Mouse (Mus musculus): ENCODE results near the gene Uckl1. TPM values are rescaled to one million over a fixed set of nuclear protein-coding genes. Genes with fewer than 3 reads are reported as not detected.

The Uckl1 gene
- polyA plus RNA-seq (2014; fragmentation: Nextera tagmentation; extraction: Ambion mirVana) = 62.8 and 65.1 TPM in 2 replicates

DNA sequence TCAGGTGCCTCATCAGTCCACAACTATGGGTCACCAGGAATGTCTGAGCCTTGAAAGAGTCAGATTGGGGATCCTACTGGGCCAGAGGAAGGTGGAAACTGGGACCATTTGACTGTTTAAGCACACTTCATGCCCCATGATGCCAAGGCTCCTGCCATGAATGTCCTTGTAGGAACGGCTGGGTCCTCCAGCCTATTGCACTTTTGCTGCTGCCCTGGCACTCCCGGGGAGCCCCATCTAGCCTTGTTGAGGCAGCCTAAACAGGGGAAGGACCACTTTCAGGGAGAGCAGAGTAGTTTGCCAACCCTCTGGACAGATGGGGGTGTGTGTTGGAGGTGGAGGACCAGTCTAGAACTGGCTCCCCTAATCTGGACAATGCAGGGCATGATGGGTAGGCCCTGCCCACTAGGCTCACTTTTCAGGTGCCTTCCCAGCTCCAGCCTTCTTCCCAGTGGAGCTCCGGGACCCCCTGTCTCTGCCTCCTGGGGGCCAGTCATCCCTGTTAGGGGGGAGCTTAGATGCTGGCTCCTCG, at the start of gene Uckl1:
Gene Uckl1, minus strand, starts transcription at position 482 of the 532 bp plus-strand sequence.
- 89% methylated on average over 4 of the region's 4 CpGs for WGBS
- no peak within 1 kb of the TSS for H3K27ac ChIP-seq (ENCODE audit: low read depth)
- H3K27me3 ChIP-seq (replicated peaks; ENCODE audit: control insufficient read depth, insufficient read depth, low read length) = no peaks in the 10 kb centered on the region
- no peak within 1 kb of the TSS for H3K9ac ChIP-seq (ENCODE audit: low read length)
- peaks cover 60% of the 10 kb centered on the region for H3K36me3 ChIP-seq (ENCODE audit: control insufficient read depth, insufficient read depth, low read length)
- no peak within 1 kb of the TSS for H3K4me2 ChIP-seq (ENCODE audit: low read length)
- ATAC-seq (replicated peaks; ENCODE audit: low FRiP score, low TSS enrichment, low read depth) (no peak), DNase-seq (ENCODE audit: low spot score) (peak; percentile 41)
- H3K9me3 ChIP-seq (ENCODE audit: control insufficient read depth, low read length) = no peaks in the 10 kb centered on the region
- no peak within 1 kb of the TSS for H3K4me3 ChIP-seq (ENCODE audit: low read depth, low read length)
- H3K4me1 ChIP-seq (replicated peaks; ENCODE audit: control insufficient read depth, insufficient read depth, low read length) = peaks cover 13% of the 10 kb centered on the region

DNA sequence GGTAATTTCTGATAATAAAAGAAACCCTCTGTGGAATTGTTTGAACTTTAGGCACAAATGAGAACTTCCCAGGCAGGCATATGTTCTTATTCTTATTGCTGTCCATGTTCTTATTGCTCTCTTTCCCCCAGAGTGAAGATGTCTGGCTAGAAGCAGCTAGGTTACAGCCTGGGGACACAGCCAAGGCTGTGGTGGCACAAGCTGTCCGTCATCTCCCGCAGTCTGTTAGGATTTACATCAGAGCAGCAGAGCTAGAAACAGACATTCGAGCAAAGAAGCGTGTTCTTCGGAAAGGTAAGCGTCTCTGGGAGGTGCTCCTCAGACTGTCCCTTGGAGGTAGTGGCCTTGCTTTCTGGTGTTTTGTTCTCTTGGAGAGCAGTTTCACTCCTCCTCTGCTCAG, 47.9 kb upstream of the Uckl1 start:
- no peak for ATAC-seq (replicated peaks; ENCODE audit: low FRiP score, low TSS enrichment, low read depth)
- Histone ChIP-seq H3K27ac (ENCODE audit: low read depth) (no peak overlapping the region), H3K36me3 (ENCODE audit: control insufficient read depth, insufficient read depth, low read length) (peaks cover 69% of the 10 kb centered on the region), H3K4me1 (replicated peaks; ENCODE audit: control insufficient read depth, insufficient read depth, low read length) (no peaks in the 10 kb centered on the region), H3K27me3 (replicated peaks; ENCODE audit: control insufficient read depth, insufficient read depth, low read length) (no peaks in the 10 kb centered on the region), H3K4me3 (ENCODE audit: low read depth, low read length) (no peak overlapping the region), H3K9me3 (ENCODE audit: control insufficient read depth, low read length) (no peaks in the 10 kb centered on the region), H3K4me2 (ENCODE audit: low read length) (no peak overlapping the region), H3K9ac (ENCODE audit: low read length) (no peak overlapping the region)
- no peak for DNase-seq (ENCODE audit: low spot score)
- 93% methylated on average over 6 of the region's 6 CpGs for WGBS

DNA sequence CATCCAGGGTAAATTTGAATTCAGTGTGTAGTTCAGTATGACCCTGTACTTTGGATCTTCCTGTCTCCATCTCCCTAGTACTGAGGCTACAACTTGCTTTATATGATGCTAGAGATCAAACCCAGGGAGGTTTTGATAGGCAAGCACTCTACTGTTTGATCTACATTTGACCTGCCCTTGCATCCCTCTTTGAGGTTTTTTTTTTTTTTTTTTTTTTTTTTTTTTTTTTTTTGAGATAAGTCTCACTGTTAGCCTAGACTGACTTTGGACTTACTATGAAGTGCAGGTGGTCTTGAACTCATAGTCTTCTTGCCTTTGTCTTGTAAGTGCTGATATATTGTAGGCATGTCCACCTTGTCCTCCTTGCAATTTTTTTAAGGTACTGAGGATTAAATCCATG, 43.8 kb upstream of the Uckl1 start:
- no peak overlapping the region for H3K4me3 ChIP-seq (ENCODE audit: low read depth, low read length)
- DNase-seq (ENCODE audit: low spot score) (no peak), ATAC-seq (replicated peaks; ENCODE audit: low FRiP score, low TSS enrichment, low read depth) (no peak)
- H3K9ac ChIP-seq (ENCODE audit: low read length) = no peak overlapping the region
- no peak overlapping the region for H3K4me2 ChIP-seq (ENCODE audit: low read length)
- H3K4me1 ChIP-seq (replicated peaks; ENCODE audit: control insufficient read depth, insufficient read depth, low read length) = no peaks in the 10 kb centered on the region
- H3K27ac ChIP-seq (ENCODE audit: low read depth) = no peak overlapping the region
- H3K36me3 ChIP-seq (ENCODE audit: control insufficient read depth, insufficient read depth, low read length) = peaks cover 45% of the 10 kb centered on the region
- no peaks in the 10 kb centered on the region for H3K9me3 ChIP-seq (ENCODE audit: control insufficient read depth, low read length)
- no peaks in the 10 kb centered on the region for H3K27me3 ChIP-seq (replicated peaks; ENCODE audit: control insufficient read depth, insufficient read depth, low read length)

DNA sequence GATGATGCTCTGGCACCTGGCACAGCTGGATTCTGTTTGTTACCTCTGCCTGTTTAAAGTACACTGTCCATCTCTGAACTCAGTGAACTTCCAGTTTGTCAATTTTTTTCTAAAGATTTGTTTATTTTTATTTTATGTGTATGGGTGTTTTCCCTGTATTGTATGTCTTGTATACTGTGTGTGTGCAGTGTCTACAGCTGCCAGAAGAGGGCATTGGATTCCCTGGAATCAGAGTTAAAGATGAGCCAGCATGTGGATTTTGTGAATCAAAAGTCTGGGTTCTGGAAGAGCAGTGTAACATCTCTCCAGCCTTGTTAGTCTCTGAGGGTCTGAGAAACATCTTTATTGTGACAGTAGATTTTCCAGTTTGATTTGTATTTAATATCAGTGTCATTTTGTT, 38.7 kb upstream of the Uckl1 start:
- ATAC-seq (replicated peaks; ENCODE audit: low FRiP score, low TSS enrichment, low read depth) (no peak), DNase-seq (ENCODE audit: low spot score) (no peak)
- Histone ChIP-seq H3K9ac (ENCODE audit: low read length) (no peak overlapping the region), H3K4me1 (replicated peaks; ENCODE audit: control insufficient read depth, insufficient read depth, low read length) (no peaks in the 10 kb centered on the region), H3K4me3 (ENCODE audit: low read depth, low read length) (no peak overlapping the region), H3K9me3 (ENCODE audit: control insufficient read depth, low read length) (no peaks in the 10 kb centered on the region), H3K4me2 (ENCODE audit: low read length) (no peak overlapping the region), H3K36me3 (ENCODE audit: control insufficient read depth, insufficient read depth, low read length) (peaks cover 63% of the 10 kb centered on the region), H3K27me3 (replicated peaks; ENCODE audit: control insufficient read depth, insufficient read depth, low read length) (no peaks in the 10 kb centered on the region), H3K27ac (ENCODE audit: low read depth) (no peak overlapping the region)

DNA sequence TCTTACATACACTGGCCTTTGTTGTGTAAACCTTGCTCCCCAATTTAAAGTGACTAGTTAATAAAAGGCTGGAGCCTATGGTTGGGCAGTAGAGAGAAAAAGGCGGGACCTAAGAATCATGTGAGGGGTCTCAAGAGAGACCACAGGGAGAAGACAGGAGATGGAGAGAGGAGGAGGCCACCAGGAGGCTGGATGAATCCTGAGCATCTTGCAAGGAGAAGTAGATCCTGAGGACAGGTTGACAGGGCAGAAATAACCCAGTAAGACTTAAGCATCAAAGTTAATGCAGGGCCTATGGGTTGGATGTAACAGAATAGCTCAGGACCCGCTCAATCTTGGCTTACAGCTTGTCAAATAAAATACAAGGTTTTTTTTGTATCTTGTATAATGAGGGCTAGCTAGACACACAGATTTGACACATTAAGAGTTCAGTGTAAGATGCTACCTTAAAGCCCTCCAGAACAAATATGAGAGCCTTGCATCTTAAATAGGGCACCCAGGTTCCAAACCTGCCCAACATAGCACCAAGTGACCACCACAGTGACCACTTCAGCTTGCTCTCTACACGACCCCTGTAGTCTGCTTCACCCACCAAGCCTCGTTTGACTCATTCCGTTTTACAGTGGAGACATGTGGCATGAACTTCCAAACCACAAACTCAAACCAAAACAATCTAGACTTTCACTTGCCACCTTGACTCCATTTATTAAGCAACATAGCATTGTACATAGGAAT, 34.2 kb upstream of the Uckl1 start:
- WGBS = 85% methylated on average over 5 of the region's 5 CpGs
- Histone ChIP-seq H3K36me3 (ENCODE audit: control insufficient read depth, insufficient read depth, low read length) (peaks cover 64% of the 10 kb centered on the region), H3K4me1 (replicated peaks; ENCODE audit: control insufficient read depth, insufficient read depth, low read length) (no peaks in the 10 kb centered on the region)

DNA sequence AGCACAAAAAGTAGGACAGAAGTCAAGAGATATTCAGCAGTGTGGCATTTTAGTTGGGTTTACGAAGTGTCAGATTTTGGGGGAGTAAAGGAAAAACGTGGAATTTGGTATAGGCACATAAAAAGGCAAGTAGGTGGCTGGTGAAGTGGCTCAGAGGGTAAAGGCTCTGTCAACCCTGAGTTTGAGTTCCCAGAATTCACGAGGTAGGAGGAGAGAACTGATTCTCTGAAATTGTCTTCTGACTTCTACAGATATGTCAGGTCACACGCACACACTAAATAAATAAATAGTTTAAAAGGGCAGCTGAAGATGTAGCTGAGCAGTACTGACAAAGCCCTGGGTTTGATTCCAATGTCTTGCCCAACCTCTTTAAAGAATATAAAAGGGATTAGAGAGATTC, 17.7 kb upstream of the Uckl1 start:
- no peak overlapping the region for H3K27ac ChIP-seq (ENCODE audit: low read depth)
- H3K4me1 ChIP-seq (replicated peaks; ENCODE audit: control insufficient read depth, insufficient read depth, low read length) = peaks cover 23% of the 10 kb centered on the region
- DNase-seq (ENCODE audit: low spot score) (no peak), ATAC-seq (replicated peaks; ENCODE audit: low FRiP score, low TSS enrichment, low read depth) (no peak)
- H3K4me2 ChIP-seq (ENCODE audit: low read length) = peak overlapping the region; percentile 90
- H3K27me3 ChIP-seq (replicated peaks; ENCODE audit: control insufficient read depth, insufficient read depth, low read length) = peaks cover 4% of the 10 kb centered on the region; the same call in 1 of the 2 replicates
- no peaks in the 10 kb centered on the region for H3K9me3 ChIP-seq (ENCODE audit: control insufficient read depth, low read length)
- H3K36me3 ChIP-seq (ENCODE audit: control insufficient read depth, insufficient read depth, low read length) = no peaks in the 10 kb centered on the region
- no peak overlapping the region; the same call in 1 of the 2 replicates for H3K4me3 ChIP-seq (ENCODE audit: low read depth, low read length)
- peak overlapping the region; percentile 87; the same call in 1 of the 2 replicates for H3K9ac ChIP-seq (ENCODE audit: low read length)
- WGBS = 71% methylated on average over 4 of the region's 4 CpGs

More for the DNA sequence above, 34.2 kb upstream of the Uckl1 start:
- H3K27me3 ChIP-seq (replicated peaks; ENCODE audit: control insufficient read depth, insufficient read depth, low read length) = no peaks in the 10 kb centered on the region
- H3K27ac ChIP-seq (ENCODE audit: low read depth) = no peak overlapping the region
- H3K9me3 ChIP-seq (ENCODE audit: control insufficient read depth, low read length) = no peaks in the 10 kb centered on the region
- H3K9ac ChIP-seq (ENCODE audit: low read length) = no peak overlapping the region
- DNase-seq (ENCODE audit: low spot score) (no peak), ATAC-seq (replicated peaks; ENCODE audit: low FRiP score, low TSS enrichment, low read depth) (no peak)
- H3K4me3 ChIP-seq (ENCODE audit: low read depth, low read length) = no peak overlapping the region
- no peak overlapping the region for H3K4me2 ChIP-seq (ENCODE audit: low read length)

DNA sequence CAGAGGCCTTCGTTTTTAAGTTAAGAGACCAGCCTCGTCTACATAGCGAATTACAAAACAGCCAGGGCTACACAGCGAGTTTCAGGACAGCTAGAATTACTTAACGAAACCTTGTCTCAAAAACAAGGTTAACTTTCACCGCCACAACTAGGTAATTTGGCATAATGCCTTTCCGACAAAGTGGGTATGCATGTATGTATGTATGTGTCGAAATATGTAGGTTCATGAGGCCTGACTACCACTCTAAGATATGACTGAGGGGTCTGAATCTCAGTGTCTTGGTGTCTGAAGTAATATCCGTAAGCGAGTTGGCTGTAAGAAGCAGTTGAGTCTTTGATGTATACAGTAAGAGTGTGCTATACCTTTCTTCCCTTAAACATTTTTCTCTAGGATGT, 17.1 kb upstream of the Uckl1 start:
- H3K4me1 ChIP-seq (replicated peaks; ENCODE audit: control insufficient read depth, insufficient read depth, low read length) = peaks cover 23% of the 10 kb centered on the region
- H3K36me3 ChIP-seq (ENCODE audit: control insufficient read depth, insufficient read depth, low read length) = no peaks in the 10 kb centered on the region
- H3K27me3 ChIP-seq (replicated peaks; ENCODE audit: control insufficient read depth, insufficient read depth, low read length) = peaks cover 4% of the 10 kb centered on the region; the same call in 1 of the 2 replicates
- ATAC-seq (replicated peaks; ENCODE audit: low FRiP score, low TSS enrichment, low read depth) (no peak), DNase-seq (ENCODE audit: low spot score) (no peak)
- peak overlapping the region; percentile 87 for H3K9ac ChIP-seq (ENCODE audit: low read length)
- no peaks in the 10 kb centered on the region for H3K9me3 ChIP-seq (ENCODE audit: control insufficient read depth, low read length)
- peak overlapping the region; percentile 90 for H3K4me2 ChIP-seq (ENCODE audit: low read length)
- 26% methylated on average over 10 of the region's 10 CpGs for WGBS
- H3K27ac ChIP-seq (ENCODE audit: low read depth) = no peak overlapping the region
- peak overlapping the region; percentile 93 for H3K4me3 ChIP-seq (ENCODE audit: low read depth, low read length)

DNA sequence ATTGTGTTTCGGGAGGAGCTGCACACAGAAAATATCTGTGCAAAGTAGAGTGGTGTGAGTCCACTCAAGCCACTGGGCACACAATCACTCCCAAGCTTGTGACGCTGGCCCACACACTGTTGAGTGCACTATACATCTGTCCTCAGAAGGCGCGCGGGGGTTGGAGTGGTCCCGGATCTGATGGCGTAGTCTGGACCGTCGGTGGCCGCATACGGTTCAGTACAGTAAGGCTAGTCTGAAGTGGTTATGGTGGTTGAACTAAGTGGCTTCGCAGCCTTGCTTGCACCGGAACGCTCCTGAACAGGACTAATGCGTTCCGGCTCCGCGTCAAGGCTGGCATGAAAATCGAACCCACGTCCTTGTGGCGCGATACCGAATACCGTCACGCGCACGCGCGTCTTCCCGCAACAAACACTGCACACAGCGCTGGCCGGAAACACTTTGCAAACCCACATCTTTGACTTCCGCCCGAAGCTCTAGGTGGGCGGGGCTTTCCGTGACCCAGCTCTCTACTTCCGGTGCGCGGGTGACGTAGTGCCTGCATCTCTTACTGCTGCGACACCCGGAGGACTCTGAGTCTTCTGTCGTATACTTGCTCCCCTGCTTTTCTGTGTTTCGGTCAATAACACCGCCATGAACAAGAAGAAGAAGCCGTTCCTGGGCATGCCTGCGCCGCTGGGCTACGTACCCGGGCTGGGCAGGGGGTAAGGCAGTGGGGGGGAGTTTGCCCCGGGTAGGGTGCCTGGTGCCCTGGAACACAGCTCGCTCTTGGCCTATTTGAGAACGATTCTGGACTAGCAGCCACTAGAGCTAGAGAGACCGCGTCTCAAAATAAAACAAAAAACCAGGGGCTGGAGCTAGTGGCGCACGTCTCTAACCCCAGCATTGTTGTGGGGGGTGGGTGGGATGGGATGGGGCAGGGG, 16.4 kb upstream of the Uckl1 start:
- Histone ChIP-seq H3K9me3 (ENCODE audit: control insufficient read depth, low read length) (no peaks in the 10 kb centered on the region), H3K4me3 (ENCODE audit: low read depth, low read length) (peak overlapping the region; percentile 93), H3K36me3 (ENCODE audit: control insufficient read depth, insufficient read depth, low read length) (no peaks in the 10 kb centered on the region), H3K27ac (ENCODE audit: low read depth) (peak overlapping the region; percentile 54), H3K4me2 (ENCODE audit: low read length) (peak overlapping the region; percentile 90), H3K4me1 (replicated peaks; ENCODE audit: control insufficient read depth, insufficient read depth, low read length) (peaks cover 23% of the 10 kb centered on the region), H3K9ac (ENCODE audit: low read length) (peak overlapping the region; percentile 87), H3K27me3 (replicated peaks; ENCODE audit: control insufficient read depth, insufficient read depth, low read length) (peaks cover 4% of the 10 kb centered on the region; the same call in 1 of the 2 replicates)
- peak; percentile 98 for DNase-seq (ENCODE audit: low spot score)
- WGBS = 2% methylated on average over 57 of the region's 57 CpGs
- ATAC-seq (replicated peaks; ENCODE audit: low FRiP score, low TSS enrichment, low read depth) = peak; percentile 91

All from intestine, embryonic 14.5 days (tissue).